Mouse (Mus musculus) cerebellum, adult 2 months (tissue): ENCODE results near the gene Agbl5. TPM values are rescaled to one million over a fixed set of nuclear protein-coding genes. Genes with fewer than 3 reads are reported as not detected.

Experiments used
- DNase-seq, 2 experiments: peaks; one replicate each; pipeline ENCODE4 v3.0.0; 2021
- H3K27ac ChIP-seq: fragments of 200-500 bp; 2 replicates; pipeline ENCODE4 v1.5.1; 2012; ENCODE audit warnings: low read length, control low read depth, inconsistent platforms; ENCODE audit not compliant: insufficient read depth
- H3K27me3 ChIP-seq: fragments of 200-500 bp; 2 replicates; pipeline ENCODE4 v1.6.1; 2012; ENCODE audit warnings: inconsistent platforms, mild to moderate bottlenecking, low read length, moderate library complexity; ENCODE audit not compliant: control insufficient read depth, insufficient read depth
- H3K4me1 ChIP-seq: fragments of 200-500 bp; 2 replicates; pipeline ENCODE4 v1.6.1; 2011; ENCODE audit warnings: low read length; ENCODE audit not compliant: control insufficient read depth, insufficient read depth
- H3K4me3 ChIP-seq: fragments of 200-500 bp; replicated peaks from 2 replicates; pipeline ENCODE3; 2011; ENCODE audit warnings: mild to moderate bottlenecking, low read depth, low read length, control low read depth; ENCODE audit not compliant: insufficient read depth
- CTCF ChIP-seq: fragments of 200-500 bp; IDR thresholded peaks from 2 replicates; pipeline ENCODE4 v1.5.1; 2011; ENCODE audit warnings: low read depth, mild to moderate bottlenecking, control low read depth, low read length, moderate library complexity, borderline replicate concordance; ENCODE audit not compliant: insufficient read depth
- POLR2A ChIP-seq: fragments of 200-500 bp; IDR thresholded peaks from 2 replicates; pipeline ENCODE4 v1.6.1; 2011; ENCODE audit warnings: low read length, control low read depth, borderline replicate concordance; ENCODE audit not compliant: insufficient read depth
- WGBS: fragments of 180-500 bp; shearing (Covaris S2); methylation state at CpG from one replicate; pipeline ENCODE4 v1.1.7; 2018; 5-methylcytosine and 5-hydroxymethylcytosine counted together
- polyA plus RNA-seq: library from polyadenylated mRNA; depleted of rRNA; stranded (reverse); fragments of >200 nt; gene quantifications from 2 replicates; pipeline ENCODE4 v1.2.3, GENCODE M21; 2012

Agbl5 gene
- polyA plus RNA-seq, 1 experiment, result 15.1 TPM

DNA sequence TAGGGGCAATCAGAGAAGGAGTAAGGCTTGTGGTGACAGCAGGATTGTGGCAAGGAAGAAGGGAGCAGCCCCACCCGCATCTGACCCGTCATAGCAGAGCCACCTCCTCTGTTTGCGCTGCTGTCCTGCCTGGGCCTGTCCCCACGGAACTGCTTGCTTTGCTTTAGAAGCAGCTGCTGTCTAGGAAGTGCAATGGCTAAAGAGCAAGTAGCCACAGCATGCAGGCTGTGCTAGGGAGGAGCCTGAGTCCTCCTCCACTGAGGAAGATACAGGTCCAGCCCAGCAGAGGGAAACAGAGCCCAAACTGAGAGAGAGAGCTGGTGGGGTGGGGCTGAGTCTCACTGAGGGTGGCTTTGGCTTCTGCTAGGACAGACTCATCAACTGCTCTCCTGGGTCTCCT is 24.6 kb upstream of the Agbl5 start:
- Histone ChIP-seq H3K4me1 (no peaks in the 10 kb centered on the region), H3K27ac (no peak overlapping the region), H3K4me3 (no peak overlapping the region), H3K27me3 (no peaks in the 10 kb centered on the region)
- DNase-seq, result no peak
- TF ChIP-seq POLR2A, result no peak
- TF ChIP-seq CTCF, result no peak
- WGBS, result 36% methylated on average over 4 of the region's 4 CpGs

DNA sequence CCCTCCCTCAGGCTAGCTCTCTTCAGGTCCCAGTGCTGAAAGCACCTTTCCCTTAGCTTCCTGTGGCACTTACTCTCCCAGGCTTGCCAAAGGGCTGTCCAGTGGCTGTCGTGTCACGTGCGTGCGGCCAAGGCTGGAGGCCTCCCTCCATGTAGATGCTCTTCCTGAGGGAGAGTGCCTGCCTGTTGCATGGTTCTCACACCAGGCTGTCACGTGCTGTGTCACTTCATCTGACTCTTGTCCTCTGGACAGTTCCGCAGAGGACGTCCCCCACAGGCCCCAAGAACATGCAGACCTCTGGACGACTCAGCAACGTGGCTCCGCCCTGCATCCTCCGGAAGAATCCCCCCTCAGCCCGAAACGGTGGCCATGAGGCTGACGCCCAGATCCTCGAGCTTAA is 24.2 kb upstream of the Agbl5 start:
- DNase-seq, result no peak
- Histone ChIP-seq H3K4me3 (no peak overlapping the region), H3K27ac (no peak overlapping the region), H3K27me3 (no peaks in the 10 kb centered on the region), H3K4me1 (no peaks in the 10 kb centered on the region)
- TF ChIP-seq CTCF (no peak), POLR2A (no peak)
- 56% methylated on average over 15 of the region's 15 CpGs for WGBS

DNA sequence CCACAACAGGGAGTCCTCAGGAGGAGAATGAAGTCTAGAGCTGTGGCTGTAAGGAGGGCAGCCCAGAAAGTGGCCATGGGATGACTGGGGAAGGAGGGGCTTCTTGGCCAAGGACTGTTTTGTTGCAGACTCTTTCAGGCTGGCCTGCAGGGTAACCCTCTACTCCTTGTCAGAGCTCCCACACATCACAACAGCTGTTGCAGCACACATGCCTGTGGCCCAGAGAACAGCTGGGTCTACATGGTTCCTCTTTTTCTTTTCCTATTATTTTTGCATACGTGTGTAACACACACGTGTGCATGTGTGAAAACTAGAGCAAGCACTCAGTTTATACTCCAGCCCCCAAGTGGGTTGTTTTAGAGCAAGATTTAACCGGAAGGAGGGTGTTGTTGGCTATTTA is 21.6 kb upstream of the Agbl5 start:
- no peak overlapping the region for H3K27ac ChIP-seq

DNA sequence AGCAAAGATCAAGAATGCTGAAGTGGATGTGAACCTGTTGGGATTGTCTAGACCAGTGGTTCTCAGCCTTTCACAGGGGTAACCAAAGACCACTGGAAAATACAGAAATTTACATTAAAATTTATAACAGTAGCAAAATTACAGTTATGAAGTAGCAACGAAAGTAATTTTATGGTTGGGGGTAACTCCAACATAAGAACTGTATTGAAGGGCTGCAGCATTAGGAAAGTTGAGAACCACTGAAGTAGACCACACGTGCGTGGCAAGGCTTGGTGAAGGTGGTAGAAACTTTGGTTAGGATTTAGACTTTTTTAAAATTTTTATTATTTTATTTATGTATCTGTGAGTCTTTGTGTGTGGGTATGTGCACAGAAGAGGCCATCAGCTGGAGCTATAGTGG is 20.8 kb upstream of the Agbl5 start, which contains the start of gene Tmem214:
Tmem214 (plus strand) TSS at position 301 of the 400 bp plus-strand sequence.
- Histone ChIP-seq H3K4me1 (no peaks in the 10 kb centered on the region), H3K27ac (no peak within 1 kb of the TSS), H3K27me3 (no peaks in the 10 kb centered on the region), H3K4me3 (no peak within 1 kb of the TSS)
- no peak for DNase-seq
- 98% methylated on average over 3 of the region's 3 CpGs for WGBS
- TF ChIP-seq POLR2A (no peak), CTCF (no peak)

More for the DNA sequence above, 21.6 kb upstream of the Agbl5 start:
- DNase-seq, result no peak
- TF ChIP-seq POLR2A (no peak), CTCF (no peak)
- H3K27me3 ChIP-seq, result no peaks in the 10 kb centered on the region
- H3K4me3 ChIP-seq, result no peak overlapping the region
- H3K4me1 ChIP-seq, result no peaks in the 10 kb centered on the region
- 92% methylated on average over 3 of the region's 3 CpGs for WGBS

DNA sequence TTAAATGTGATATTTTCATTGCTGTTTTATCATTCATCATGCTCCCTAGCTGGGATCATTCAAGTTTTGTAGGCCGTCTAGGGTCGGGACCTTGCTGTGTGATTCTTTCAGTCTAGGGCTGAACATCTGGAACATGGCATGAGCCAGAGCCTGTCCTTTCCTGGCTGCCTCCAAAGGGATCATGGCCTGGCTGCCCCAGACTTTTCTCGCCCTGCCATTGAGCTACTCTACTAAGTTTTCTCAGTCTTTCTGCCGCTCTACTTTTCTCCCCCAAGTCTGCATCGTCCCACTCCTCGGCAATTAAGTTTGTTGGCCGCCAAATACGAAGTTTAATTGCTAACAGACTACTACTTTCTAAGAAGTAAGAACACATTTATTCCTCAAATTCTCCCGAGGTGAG is 19.5 kb upstream of the Agbl5 start:
- no peak for TF ChIP-seq POLR2A
- no peak for TF ChIP-seq CTCF
- 9% methylated on average over 9 of the region's 9 CpGs for WGBS
- H3K27me3 ChIP-seq, result no peaks in the 10 kb centered on the region
- peak overlapping the region; percentile 59; the same call in 1 of the 2 replicates for H3K27ac ChIP-seq
- H3K4me1 ChIP-seq, result no peaks in the 10 kb centered on the region
- DNase-seq, result peak in 1 of 2 experiments; percentile 29
- peak overlapping the region; percentile 79 for H3K4me3 ChIP-seq

DNA sequence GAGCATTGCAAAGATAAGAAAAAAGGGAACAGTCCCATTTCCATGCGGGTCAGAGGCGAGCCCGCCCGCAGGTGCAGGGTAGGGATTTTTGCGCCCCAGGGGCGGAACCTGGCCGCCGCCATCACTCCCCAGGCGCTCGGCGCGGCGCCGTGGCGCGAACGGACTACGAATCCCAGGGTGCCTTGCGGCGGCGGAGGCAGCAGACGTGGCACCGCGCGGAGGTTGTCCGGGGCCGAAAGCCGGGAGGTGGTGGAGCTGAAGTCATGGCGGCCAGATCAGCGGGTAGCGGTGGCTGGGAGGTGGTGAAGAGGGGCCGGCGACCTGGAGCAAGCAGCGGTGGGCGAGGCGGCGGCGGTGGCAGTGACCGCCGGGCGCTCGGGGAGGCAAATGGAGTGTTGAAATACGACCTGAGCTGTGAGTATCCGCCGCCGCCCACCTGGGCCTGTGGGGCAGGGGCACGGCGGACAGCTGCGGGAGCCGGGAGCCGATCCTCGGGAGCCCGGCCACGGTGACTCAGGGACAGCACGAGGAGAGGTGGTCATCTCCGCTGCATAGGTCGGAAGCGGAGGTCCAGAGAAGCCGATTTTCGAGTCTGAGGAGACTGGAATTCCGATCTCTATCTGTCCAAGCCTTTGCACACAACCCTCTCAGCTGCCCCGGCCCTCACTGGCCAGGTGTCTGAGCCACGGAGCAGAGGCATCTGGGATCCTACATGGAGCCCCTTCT is 18.9 kb upstream of the Agbl5 start:
- under 1% methylated on average over 63 of the region's 63 CpGs for WGBS
- DNase-seq, result peak; percentile 92 to 94
- TF ChIP-seq CTCF, result no peak
- peak; percentile 66 for TF ChIP-seq POLR2A
- Histone ChIP-seq H3K4me3 (peak overlapping the region; percentile 79), H3K4me1 (no peaks in the 10 kb centered on the region), H3K27ac (peak overlapping the region; percentile 65), H3K27me3 (no peaks in the 10 kb centered on the region)

DNA sequence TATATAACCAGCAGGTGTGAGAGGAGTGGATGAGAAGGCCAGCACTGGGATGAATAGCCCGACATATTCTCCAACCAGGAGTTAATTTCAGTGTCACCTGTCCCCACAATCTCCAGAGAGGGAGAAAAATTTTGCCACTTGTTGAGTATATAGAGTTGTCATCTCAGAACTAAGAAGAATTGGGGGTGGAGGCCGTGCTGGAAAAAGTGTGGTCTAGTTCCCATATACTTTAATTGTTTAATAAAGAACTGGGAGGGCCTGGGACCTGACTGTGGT is 18.4 kb upstream of the Agbl5 start:
- Histone ChIP-seq H3K4me3 (peak overlapping the region; percentile 79), H3K27me3 (no peaks in the 10 kb centered on the region), H3K27ac (peak overlapping the region; percentile 65; the same call in 1 of the 2 replicates), H3K4me1 (no peaks in the 10 kb centered on the region)
- 18% methylated on average over 2 of the region's 2 CpGs for WGBS
- TF ChIP-seq POLR2A (no peak), CTCF (no peak)
- no peak for DNase-seq

DNA sequence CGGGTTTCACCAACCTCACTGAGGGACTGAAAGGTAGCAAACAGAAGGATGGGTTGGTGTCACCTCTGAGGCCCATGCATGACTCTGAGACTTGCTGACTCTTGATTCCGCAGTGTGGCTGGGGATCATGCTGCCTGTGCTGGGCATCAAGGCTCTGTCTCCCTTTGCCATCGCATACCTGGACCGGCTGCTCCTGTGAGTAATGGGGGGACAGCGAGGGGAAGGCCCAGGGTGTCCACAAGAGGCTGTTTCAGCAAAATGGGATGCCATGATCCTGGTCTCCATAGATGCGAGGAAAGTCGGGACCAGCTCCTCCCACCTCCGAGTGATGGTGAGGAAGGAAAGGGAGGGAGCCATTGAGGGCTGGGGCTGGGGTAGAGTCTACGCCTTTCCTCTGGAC is 15.9 kb upstream of the Agbl5 start:
- 94% methylated on average over 9 of the region's 9 CpGs for WGBS
- Histone ChIP-seq H3K4me3 (no peak overlapping the region), H3K27ac (no peak overlapping the region), H3K4me1 (no peaks in the 10 kb centered on the region), H3K27me3 (no peaks in the 10 kb centered on the region)
- no peak for DNase-seq
- TF ChIP-seq POLR2A (no peak), CTCF (no peak)
